Mouse (Mus musculus) liver, embryonic 11.5 days (tissue): ENCODE results near the gene Stx18. TPM values are rescaled to one million over a fixed set of nuclear protein-coding genes. Genes with fewer than 3 reads are reported as not detected.
A peak's percentile ranks its signal among the peaks of the same experiment; 100 is the strongest.

ENCODE experiments used
- ATAC-seq: fragments of 200-750 bp; cut with Nextera tagmentation; replicated peaks from 2 replicates; pipeline ENCODE4 v1.8.0; 2017; ENCODE audit warnings: moderate number of reproducible peaks, mild to moderate bottlenecking, moderate TSS enrichment, moderate library complexity; ENCODE audit not compliant: low FRiP score
- DNase-seq: peaks from one replicate; pipeline ENCODE4 v3.0.0-alpha.2; 2017; ENCODE audit warnings: low spot score
- H3K27ac ChIP-seq: fragments of 300-500 bp; sonication (generic); 2 replicates; pipeline ENCODE4 v1.5.1; 2014; ENCODE audit warnings: mild to moderate bottlenecking, low read depth, low read length, control low read depth
- H3K27me3 ChIP-seq: fragments of 300-500 bp; sonication (generic); replicated peaks from 2 replicates; pipeline ENCODE4 v1.6.1; 2014; ENCODE audit warnings: low read length, mixed read lengths; ENCODE audit not compliant: control insufficient read depth, insufficient read depth
- H3K36me3 ChIP-seq: fragments of 300-500 bp; sonication (generic); 2 replicates; pipeline ENCODE4 v1.6.1; 2014; ENCODE audit warnings: mild to moderate bottlenecking, low read length, moderate library complexity, mixed read lengths; ENCODE audit not compliant: control insufficient read depth, insufficient read depth
- H3K4me1 ChIP-seq: fragments of 300-500 bp; sonication (generic); replicated peaks from 2 replicates; pipeline ENCODE4 v1.6.1; 2014; ENCODE audit warnings: low read length, mixed read lengths; ENCODE audit not compliant: control insufficient read depth, insufficient read depth
- H3K4me2 ChIP-seq: fragments of 300-500 bp; sonication (generic); 2 replicates; pipeline ENCODE4 v1.6.1; 2014; ENCODE audit warnings: mild to moderate bottlenecking, control low read depth, moderate library complexity
- H3K4me3 ChIP-seq: fragments of 300-500 bp; sonication (generic); 2 replicates; pipeline ENCODE4 v1.5.1; 2014; ENCODE audit warnings: low read depth, low read length, control low read depth
- H3K9ac ChIP-seq: fragments of 300-500 bp; sonication (generic); 2 replicates; pipeline ENCODE4 v1.6.1; 2014; ENCODE audit warnings: low read depth, low read length, control low read depth
- H3K9me3 ChIP-seq: fragments of 300-500 bp; sonication (generic); 2 replicates; pipeline ENCODE4 v1.6.1; 2016; ENCODE audit warnings: low read length, inconsistent platforms, mixed read lengths; ENCODE audit not compliant: control insufficient read depth
- WGBS: fragments of 180-500 bp; shearing (Covaris S2); extraction: QIAGEN DNeasy Blood & Tissue Kit; methylation state at CpG from one replicate; pipeline ENCODE4 v1.1.7; 2014; 5-methylcytosine and 5-hydroxymethylcytosine counted together
- polyA plus RNA-seq: library from polyadenylated mRNA; unstranded; fragments of >200 nt; fragmentation: Nextera tagmentation; extraction: Ambion mirVana; gene quantifications from 2 replicates; pipeline ENCODE4 v1.2.1, GENCODE M21; 2014

The Stx18 gene
- 29.5 and 30.1 TPM in 2 replicates for polyA plus RNA-seq

- under 1% methylated on average over 57 of the region's 57 CpGs for WGBS
- ATAC-seq: peak; percentile 93
- peak within 1 kb of the TSS; percentile 93 for H3K4me2 ChIP-seq
- peak within 1 kb of the TSS; percentile 72 for H3K4me3 ChIP-seq
- no peak within 1 kb of the TSS for H3K27ac ChIP-seq
- peaks cover 5% of the 10 kb centered on the region for H3K27me3 ChIP-seq
- peak; percentile 78 for DNase-seq
- H3K36me3 ChIP-seq: 0 out of 2 replicates have a peak, but pooled peaks cover 2% of the 10 kb centered on the region
- peak within 1 kb of the TSS; percentile 79 for H3K9ac ChIP-seq
- H3K4me1 ChIP-seq: peaks cover 6% of the 10 kb centered on the region
- H3K9me3 ChIP-seq: no peaks in the 10 kb centered on the region
Measured at GRCm38 (mm10) chr5:38038710-38039592, at the start of gene Stx18. Gene Stx18 (plus strand): TSS chr5:38038742.

GRCm38 (mm10) chr5:37992346-37992745 lies 46.2 kb upstream of the Stx18 start:
- no peaks in the 10 kb centered on the region for H3K9me3 ChIP-seq
- no peak overlapping the region for H3K27ac ChIP-seq
- no peaks in the 10 kb centered on the region for H3K27me3 ChIP-seq
- no peak for ATAC-seq
- 72% methylated on average over 5 of the region's 5 CpGs for WGBS
- no peak overlapping the region for H3K4me3 ChIP-seq
- DNase-seq: no peak
- H3K36me3 ChIP-seq: no peaks in the 10 kb centered on the region
- no peak overlapping the region for H3K9ac ChIP-seq
- H3K4me1 ChIP-seq: no peaks in the 10 kb centered on the region
- H3K4me2 ChIP-seq: no peak overlapping the region

GRCm38 (mm10) chr5:37998805-37999204 lies 39.7 kb upstream of the Stx18 start:
- H3K4me3 ChIP-seq: no peak overlapping the region
- H3K4me2 ChIP-seq: no peak overlapping the region
- no peaks in the 10 kb centered on the region for H3K9me3 ChIP-seq
- DNase-seq (no peak), ATAC-seq (no peak)
- WGBS: 70% methylated on average over 2 of the region's 2 CpGs
- H3K9ac ChIP-seq: no peak overlapping the region
- H3K36me3 ChIP-seq: no peaks in the 10 kb centered on the region
- H3K27me3 ChIP-seq: no peaks in the 10 kb centered on the region
- no peaks in the 10 kb centered on the region for H3K4me1 ChIP-seq
- no peak overlapping the region for H3K27ac ChIP-seq

GRCm38 (mm10) chr5:38002573-38002972 lies 36.0 kb upstream of the Stx18 start:
- Histone ChIP-seq H3K4me2 (no peak overlapping the region), H3K36me3 (no peaks in the 10 kb centered on the region), H3K9me3 (no peaks in the 10 kb centered on the region), H3K27me3 (no peaks in the 10 kb centered on the region), H3K4me3 (no peak overlapping the region), H3K4me1 (no peaks in the 10 kb centered on the region), H3K9ac (no peak overlapping the region), H3K27ac (no peak overlapping the region)
- no peak for ATAC-seq
- DNase-seq: no peak
- WGBS: 64% methylated on average over 4 of the region's 4 CpGs

- ATAC-seq (no peak), DNase-seq (no peak)
- Histone ChIP-seq H3K4me1 (no peaks in the 10 kb centered on the region), H3K9me3 (no peaks in the 10 kb centered on the region), H3K27ac (no peak overlapping the region), H3K27me3 (no peaks in the 10 kb centered on the region), H3K4me2 (no peak overlapping the region), H3K9ac (no peak overlapping the region), H3K4me3 (no peak overlapping the region), H3K36me3 (no peaks in the 10 kb centered on the region)
- WGBS: 75% methylated on average over 5 of the region's 5 CpGs
Measured at GRCm38 (mm10) chr5:38004746-38005145, 33.8 kb upstream of the Stx18 start.

- no peak for ATAC-seq
- Histone ChIP-seq H3K27ac (no peak overlapping the region), H3K9ac (no peak overlapping the region), H3K4me1 (no peaks in the 10 kb centered on the region), H3K9me3 (no peaks in the 10 kb centered on the region), H3K27me3 (no peaks in the 10 kb centered on the region), H3K4me3 (no peak overlapping the region), H3K36me3 (no peaks in the 10 kb centered on the region), H3K4me2 (no peak overlapping the region)
- no peak for DNase-seq
- 75% methylated on average over 17 of the region's 17 CpGs for WGBS
Measured at GRCm38 (mm10) chr5:38006415-38007347, 31.9 kb upstream of the Stx18 start.

GRCm38 (mm10) chr5:38009071-38009470 lies 29.5 kb upstream of the Stx18 start:
- DNase-seq (no peak), ATAC-seq (no peak)
- Histone ChIP-seq H3K27me3 (no peaks in the 10 kb centered on the region), H3K4me1 (no peaks in the 10 kb centered on the region), H3K4me3 (no peak overlapping the region), H3K4me2 (no peak overlapping the region), H3K36me3 (no peaks in the 10 kb centered on the region), H3K27ac (no peak overlapping the region), H3K9me3 (no peaks in the 10 kb centered on the region), H3K9ac (no peak overlapping the region)
- WGBS: 72% methylated on average over 4 of the region's 4 CpGs

- Histone ChIP-seq H3K4me3 (no peak overlapping the region), H3K4me1 (no peaks in the 10 kb centered on the region), H3K36me3 (no peaks in the 10 kb centered on the region), H3K27ac (no peak overlapping the region), H3K9me3 (no peaks in the 10 kb centered on the region), H3K9ac (no peak overlapping the region), H3K4me2 (no peak overlapping the region), H3K27me3 (no peaks in the 10 kb centered on the region)
- DNase-seq: no peak
- no peak for ATAC-seq
- WGBS: 65% methylated on average over 3 of the region's 3 CpGs
Measured at GRCm38 (mm10) chr5:38014916-38015315, 23.6 kb upstream of the Stx18 start.
